Mouse (Mus musculus) CH12.LX (cell line): ENCODE measurements at regions not wholly inside any gene's neighbourhood (a gene's known extent, or its start where the extent isn't known, plus 50 kb on each side); places are given as distances from the start of the nearest gene placed in this dataset.

Source experiments
- DNase-seq: peaks from one replicate; pipeline ENCODE4 v3.0.0-alpha.2; 2013; ENCODE audit errors: extremely low read depth
- H3K27ac ChIP-seq: 2 replicates; pipeline ENCODE4 v1.5.1; 2012; ENCODE audit warnings: low read depth, mild to moderate bottlenecking, control low read depth, moderate library complexity; ENCODE audit not compliant: insufficient read depth
- H3K27me3 ChIP-seq: replicated peaks from 2 replicates; pipeline ENCODE3; 2012; ENCODE audit warnings: inconsistent platforms
- H3K36me3 ChIP-seq, 2 experiments: replicated peaks in 1 of 2; 2 replicates each; pipeline versions ENCODE3 to v1.6.1; 2012; ENCODE audit warnings: inconsistent platforms in 1 of 2, low read length in 1 of 2, mild to moderate bottlenecking in 1 of 2, mixed read lengths in 1 of 2, moderate library complexity in 1 of 2; ENCODE audit not compliant: control insufficient read depth in 1 of 2, insufficient read depth in 1 of 2
- H3K4me1 ChIP-seq, 2 experiments: 2 replicates each; pipeline ENCODE4 v1.6.1; 2012; ENCODE audit warnings: inconsistent platforms in 1 of 2, moderate library complexity in 1 of 2; ENCODE audit not compliant: insufficient read depth in 2 of 2, control insufficient read depth in 1 of 2
- H3K4me2 ChIP-seq: 2 replicates; pipeline ENCODE4 v1.6.1; 2012; ENCODE audit warnings: low read depth, mild to moderate bottlenecking, control low read depth; ENCODE audit not compliant: poor library complexity, insufficient read depth, severe bottlenecking
- H3K4me3 ChIP-seq, 3 experiments: fragments of 150-350 bp in 1 of 3; sonication (generic) in 1 of 3; replicated peaks in 1 of 3; 2 replicates each; pipeline versions ENCODE3 to v1.5.1; 2011 to 2012; ENCODE audit warnings: low read depth in 2 of 3, low read length in 2 of 3, mild to moderate bottlenecking in 2 of 3, moderate library complexity in 2 of 3, control low read depth in 1 of 3, improper control_type of control experiment in 1 of 3, inconsistent platforms in 1 of 3, mixed read lengths in 1 of 3; ENCODE audit not compliant: poor library complexity in 1 of 3
- H3K79me2 ChIP-seq: replicated peaks from 2 replicates; pipeline ENCODE4 v1.6.1; 2012; ENCODE audit warnings: mild to moderate bottlenecking, moderate library complexity; ENCODE audit not compliant: control insufficient read depth, poor library complexity, insufficient read depth, severe bottlenecking; ENCODE audit errors: extremely low read depth
- H3K9ac ChIP-seq: 2 replicates; pipeline ENCODE4 v1.6.1; 2012; ENCODE audit warnings: low read depth, mild to moderate bottlenecking, control low read depth, moderate library complexity; ENCODE audit not compliant: insufficient read depth
- H3K9me3 ChIP-seq: replicated peaks from 2 replicates; pipeline ENCODE3; 2012; ENCODE audit warnings: low read length, inconsistent platforms, mixed read lengths
- BHLHE40 ChIP-seq: IDR thresholded peaks from 2 replicates; pipeline ENCODE4 v1.6.1; 2011; ENCODE audit warnings: mild to moderate bottlenecking, low read depth, low read length, improper control_type of control experiment
- CHD1 ChIP-seq: IDR thresholded peaks from 2 replicates; pipeline ENCODE4 v1.6.1; 2012; ENCODE audit warnings: low read depth, low read length, improper control_type of control experiment, inconsistent platforms
- CHD2 ChIP-seq: IDR thresholded peaks from 2 replicates; pipeline ENCODE4 v1.6.1; 2011; ENCODE audit warnings: low read length, improper control_type of control experiment
- CTCF ChIP-seq, 2 experiments: IDR thresholded peaks in 1 of 2; conservative IDR thresholded peaks in 1 of 2; 2 replicates each; pipeline ENCODE4 v1.5.1; 2011 to 2012; ENCODE audit warnings: low read depth in 2 of 2, low read length in 2 of 2, improper control_type of control experiment in 1 of 2, inconsistent platforms in 1 of 2, mild to moderate bottlenecking in 1 of 2, moderate library complexity in 1 of 2
- E2F4 ChIP-seq: IDR thresholded peaks from 2 replicates; pipeline ENCODE4 v1.6.1; 2011; ENCODE audit warnings: low read depth, low read length, improper control_type of control experiment; ENCODE audit not compliant: insufficient replicate concordance
- ELF1 ChIP-seq: IDR thresholded peaks from 2 replicates; pipeline ENCODE4 v1.6.1; 2014; ENCODE audit warnings: low read depth, mild to moderate bottlenecking, inconsistent platforms, low read length, improper control_type of control experiment
- EP300 ChIP-seq: IDR thresholded peaks from 2 replicates; pipeline ENCODE4 v1.6.1; 2011; ENCODE audit warnings: low read length, improper control_type of control experiment
- ETS1 ChIP-seq: conservative IDR thresholded peaks from 2 replicates; pipeline ENCODE4 v1.6.1; 2012; ENCODE audit warnings: low read depth, mild to moderate bottlenecking, inconsistent platforms, low read length, improper control_type of control experiment, moderate library complexity
- IRF4 ChIP-seq: IDR thresholded peaks from 2 replicates; pipeline ENCODE4 v1.6.1; 2014; ENCODE audit warnings: low read depth, mild to moderate bottlenecking, inconsistent platforms, low read length, improper control_type of control experiment
- JUN ChIP-seq: IDR thresholded peaks from 2 replicates; pipeline ENCODE4 v1.6.1; 2011; ENCODE audit warnings: low read depth, mild to moderate bottlenecking, low read length, improper control_type of control experiment, moderate library complexity; ENCODE audit not compliant: insufficient read depth
- JUND ChIP-seq: conservative IDR thresholded peaks from 2 replicates; pipeline ENCODE4 v1.6.1; 2011; ENCODE audit warnings: low read depth, low read length, improper control_type of control experiment
- KAT2A ChIP-seq: IDR thresholded peaks from 2 replicates; pipeline ENCODE4 v1.6.1; 2012; ENCODE audit warnings: low read length, improper control_type of control experiment, inconsistent platforms; ENCODE audit not compliant: insufficient replicate concordance
- MAFK ChIP-seq: IDR thresholded peaks from 2 replicates; pipeline ENCODE4 v1.6.1; 2011; ENCODE audit warnings: low read length, improper control_type of control experiment; ENCODE audit not compliant: insufficient replicate concordance
- MAZ ChIP-seq: IDR thresholded peaks from 2 replicates; pipeline ENCODE4 v1.6.1; 2012; ENCODE audit warnings: low read depth, mild to moderate bottlenecking, inconsistent platforms, low read length, improper control_type of control experiment, moderate library complexity
- MEF2A ChIP-seq: IDR thresholded peaks from 2 replicates; pipeline ENCODE4 v1.6.1; 2014; ENCODE audit warnings: low read depth, mild to moderate bottlenecking, inconsistent platforms, low read length, improper control_type of control experiment, borderline replicate concordance
- MYC ChIP-seq: IDR thresholded peaks from 2 replicates; pipeline ENCODE4 v1.6.1; 2011; ENCODE audit warnings: low read depth, mild to moderate bottlenecking, improper control_type of control experiment, low read length
- NELFE ChIP-seq: IDR thresholded peaks from 2 replicates; pipeline ENCODE4 v1.6.1; 2011; ENCODE audit warnings: low read depth, low read length, improper control_type of control experiment
- PAX5 ChIP-seq: IDR thresholded peaks from 2 replicates; pipeline ENCODE4 v1.6.1; 2012; ENCODE audit warnings: low read length, inconsistent platforms, mixed read lengths
- POLR2A ChIP-seq: IDR thresholded peaks from 2 replicates; pipeline ENCODE4 v1.6.1; 2011; ENCODE audit warnings: low read depth, mild to moderate bottlenecking, improper control_type of control experiment, low read length
- RAD21 ChIP-seq: IDR thresholded peaks from 2 replicates; pipeline ENCODE4 v1.6.1; 2011; ENCODE audit warnings: low read depth, mild to moderate bottlenecking, low read length, improper control_type of control experiment, moderate library complexity
- RCOR1 ChIP-seq: conservative IDR thresholded peaks from 2 replicates; pipeline ENCODE4 v1.6.1; 2012; ENCODE audit warnings: low read depth, mild to moderate bottlenecking, inconsistent platforms, low read length, improper control_type of control experiment
- TBP ChIP-seq: conservative IDR thresholded peaks from 2 replicates; pipeline ENCODE4 v1.6.1; 2011; ENCODE audit warnings: low read depth, low read length, improper control_type of control experiment
- UBTF ChIP-seq: IDR thresholded peaks from 2 replicates; pipeline ENCODE4 v1.6.1; 2012; ENCODE audit warnings: low read depth, mild to moderate bottlenecking, inconsistent platforms, low read length, improper control_type of control experiment, moderate library complexity
- USF2 ChIP-seq: conservative IDR thresholded peaks from 2 replicates; pipeline ENCODE4 v1.6.1; 2011; ENCODE audit warnings: low read depth, low read length, improper control_type of control experiment
- ZC3H11A ChIP-seq: IDR thresholded peaks from 2 replicates; pipeline ENCODE4 v1.6.1; 2012; ENCODE audit warnings: low read depth, mild to moderate bottlenecking, inconsistent platforms, low read length, improper control_type of control experiment
- ZKSCAN1 ChIP-seq: IDR thresholded peaks from 2 replicates; pipeline ENCODE4 v1.6.1; 2012; ENCODE audit warnings: low read depth, inconsistent platforms, low read length, improper control_type of control experiment, borderline replicate concordance
- ZMIZ1 ChIP-seq: IDR thresholded peaks from 2 replicates; pipeline ENCODE4 v1.6.1; 2012; ENCODE audit warnings: low read depth, mild to moderate bottlenecking, inconsistent platforms, low read length, improper control_type of control experiment
- ZNF384 ChIP-seq: IDR thresholded peaks from 2 replicates; pipeline ENCODE4 v1.6.1; 2012; ENCODE audit warnings: low read depth, low read length, improper control_type of control experiment, inconsistent platforms
- dilution Hi-C: fragments of 300-500 bp; cut with MboI; formaldehyde crosslinking; loops from 2 replicates; pipeline ENCODE4 v1.14.3; 2020; ENCODE audit warnings: low sequenced_read_pairs; ENCODE audit not compliant: extremely low pct_unique_long_range_greater_than_20kb, extremely low pct_ligation_motif_present
- in situ Hi-C: fragments of 300-500 bp; cut with MboI; formaldehyde crosslinking; loops from 3 replicates; pipeline ENCODE4 v1.14.3; 2019; ENCODE audit warnings: low sequenced_read_pairs, low pct_ligation_motif_present, low pct_unique_long_range_greater_than_20kb, mixed read lengths

GRCm38 (mm10) chr1:71771798-71772197 lies 118.8 kb upstream of the Fn1 start:
- TF ChIP-seq UBTF (no peak), MEF2A (no peak), MAZ (no peak), MYC (no peak), E2F4 (no peak), ZC3H11A (no peak), ELF1 (no peak), CHD2 (no peak), EP300 (no peak), RCOR1 (no peak), POLR2A (no peak), MAFK (no peak), BHLHE40 (no peak), CHD1 (no peak), CTCF (conservative IDR thresholded peaks at IDR 0.05 in 1 of 2, IDR thresholded peaks at IDR 0.05 in 1 of 2; ENCODE audit: low read depth in 2 of 2, low read length in 2 of 2) (no peak), TBP (no peak), USF2 (no peak), IRF4 (no peak)
- no peak overlapping the region for H3K4me2 ChIP-seq
- dilution Hi-C loops (no loop called here), in situ Hi-C loops (no loop called here)
- no peak for DNase-seq
- no peaks in the 10 kb centered on the region for H3K79me2 ChIP-seq
- H3K27me3 ChIP-seq, result no peaks in the 10 kb centered on the region
- no peaks in the 10 kb centered on the region for H3K36me3 ChIP-seq
- no peak overlapping the region for H3K9ac ChIP-seq
- H3K27ac ChIP-seq, result no peak overlapping the region
- H3K4me1 ChIP-seq, result no peaks in the 10 kb centered on the region
- no peak overlapping the region for H3K4me3 ChIP-seq
- no peaks in the 10 kb centered on the region for H3K9me3 ChIP-seq

- Histone ChIP-seq H3K4me3 (no peak overlapping the region), H3K27me3 (no peaks in the 10 kb centered on the region), H3K9ac (no peak overlapping the region), H3K4me1 (no peaks in the 10 kb centered on the region), H3K79me2 (no peaks in the 10 kb centered on the region), H3K4me2 (no peak overlapping the region), H3K36me3 (no peaks in the 10 kb centered on the region), H3K27ac (no peak overlapping the region), H3K9me3 (no peaks in the 10 kb centered on the region)
- dilution Hi-C loops (no loop called here), in situ Hi-C loops (no loop called here)
- TF ChIP-seq JUN (no peak), BHLHE40 (no peak), ZKSCAN1 (no peak), ETS1 (no peak), PAX5 (no peak), RAD21 (no peak), NELFE (no peak), KAT2A (no peak), ZMIZ1 (no peak), JUND (no peak), MYC (no peak), EP300 (no peak), TBP (no peak), ZNF384 (no peak), E2F4 (no peak), IRF4 (no peak), MEF2A (no peak), POLR2A (no peak)
- no peak for DNase-seq
Observed at GRCm38 (mm10) chr1:71769595-71769994, 116.6 kb upstream of the Fn1 start.
